15 mouse cellular contexts compared by ENCODE assay signal in the genomic region with DNA sequence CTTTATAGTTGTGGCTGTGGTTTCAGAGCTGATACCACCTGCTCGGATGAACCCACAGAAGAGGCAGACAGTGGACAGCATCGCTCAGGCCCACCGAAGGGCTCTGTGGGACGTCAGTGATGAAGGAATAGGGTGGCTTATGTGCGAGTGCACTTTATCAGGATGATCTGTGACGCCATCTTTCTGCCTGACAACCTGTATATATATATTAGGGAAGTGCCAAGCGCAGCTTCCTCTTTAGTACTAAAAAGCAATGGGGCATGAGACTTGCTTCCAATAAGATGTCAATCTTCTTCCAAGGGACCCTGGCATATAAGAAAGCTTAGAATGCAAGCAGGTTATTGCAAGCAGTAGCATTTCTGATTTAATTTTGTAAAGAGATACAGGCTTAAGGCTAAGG.
"Had no signal": no experiment of that assay in that cellular context is flagged by ENCODE, and none has a peak within 500 bp of the region (broad histone marks: within the 10 kb centered on the region; RNA-seq: fewer than 3 reads in every experiment).

No protein-coding gene starts in this region.

- DNase-seq: liver, postnatal 0 days; lung, adult 2 months; lung, postnatal 14 days; lung, postnatal 36 days; retina, postnatal 1 day; right cerebral cortex, adult 18-20 months; right cerebral cortex, postnatal 25 days; right cerebral cortex, postnatal 4 days; spleen, adult 18-20 months; thymus, adult 2 months; thymus, postnatal 25 days; thymus, postnatal 4 days had no signal

- ATAC-seq: liver, postnatal 0 days; lung, postnatal 0 days; midbrain, embryonic 13.5 days; midbrain, embryonic 16.5 days had no signal
